Mouse (Mus musculus) heart, adult 11 months (tissue): ENCODE results near the gene Ispd.

Experiments used
- DNase-seq: peaks from one replicate; pipeline ENCODE4 v3.0.0; 2022

The Ispd gene

GRCm38 (mm10) chr12:36471411-36471810 lies 90.2 kb downstream of the Ispd start:
- DNase-seq, result no peak

- DNase-seq, result no peak
Observed at GRCm38 (mm10) chr12:36474171-36474570, 92.9 kb downstream of the Ispd start.

- DNase-seq, result no peak
Observed at GRCm38 (mm10) chr12:36475269-36475668, 94.0 kb downstream of the Ispd start.

- DNase-seq, result no peak
Observed at GRCm38 (mm10) chr12:36476476-36476875, 95.2 kb downstream of the Ispd start.

GRCm38 (mm10) chr12:36477501-36477900 lies 96.3 kb downstream of the Ispd start:
- no peak for DNase-seq

- DNase-seq, result no peak
Observed at GRCm38 (mm10) chr12:36477926-36478325, 96.7 kb downstream of the Ispd start.

GRCm38 (mm10) chr12:36481742-36482141 lies 100.5 kb downstream of the Ispd start:
- no peak for DNase-seq

GRCm38 (mm10) chr12:36483346-36483745 lies 102.1 kb downstream of the Ispd start:
- no peak for DNase-seq

- DNase-seq, result no peak
Observed at GRCm38 (mm10) chr12:36497565-36497964, 116.3 kb downstream of the Ispd start.

- no peak for DNase-seq
Observed at GRCm38 (mm10) chr12:36507111-36507903, 126.1 kb downstream of the Ispd start.

GRCm38 (mm10) chr12:36509954-36510642 lies 128.8 kb downstream of the Ispd start:
- no peak for DNase-seq

- no peak for DNase-seq
Observed at GRCm38 (mm10) chr12:36521774-36522173, 140.5 kb downstream of the Ispd start.

GRCm38 (mm10) chr12:36523515-36523914 lies 142.3 kb downstream of the Ispd start:
- DNase-seq, result no peak

- DNase-seq, result no peak
Observed at GRCm38 (mm10) chr12:36530920-36531319, 149.7 kb downstream of the Ispd start.

GRCm38 (mm10) chr12:36531421-36532072 lies 150.3 kb downstream of the Ispd start:
- no peak for DNase-seq

GRCm38 (mm10) chr12:36532525-36532924 lies 151.3 kb downstream of the Ispd start:
- no peak for DNase-seq

GRCm38 (mm10) chr12:36533160-36533900 lies 152.1 kb downstream of the Ispd start:
- DNase-seq, result no peak

- DNase-seq, result no peak
Observed at GRCm38 (mm10) chr12:36534589-36534988, 153.3 kb downstream of the Ispd start.

GRCm38 (mm10) chr12:36545318-36545717 lies 164.1 kb downstream of the Ispd start:
- no peak for DNase-seq

- DNase-seq, result no peak
Observed at GRCm38 (mm10) chr12:36549474-36549873, 168.2 kb downstream of the Ispd start.

- DNase-seq, result no peak
Observed at GRCm38 (mm10) chr12:36554697-36555096, 173.4 kb downstream of the Ispd start.

GRCm38 (mm10) chr12:36564146-36564545 lies 182.9 kb downstream of the Ispd start:
- DNase-seq, result no peak

GRCm38 (mm10) chr12:36566974-36567373 lies 185.7 kb downstream of the Ispd start:
- DNase-seq, result no peak
